Mouse (Mus musculus) MEL (cell line): ENCODE measurements around the gene Inpp5d. TPM values are rescaled to one million over a fixed set of nuclear protein-coding genes. Genes with fewer than 3 reads are reported as not detected.

Source experiments
- DNase-seq: peaks from one replicate; pipeline ENCODE4 v3.0.0; 2011; ENCODE audit warnings: low read depth, low spot score
- H3K27ac ChIP-seq: 2 replicates; pipeline ENCODE4 v1.5.1; 2012; ENCODE audit warnings: low read depth, mild to moderate bottlenecking, control low read depth, low read length, moderate library complexity; ENCODE audit not compliant: control insufficient read depth
- H3K27me3 ChIP-seq, 2 experiments: fragments of 150-350 bp in 1 of 2; sonication (generic) in 1 of 2; 2 replicates each; pipeline ENCODE4 v1.6.1; 2012; ENCODE audit warnings: low read length in 2 of 2, mild to moderate bottlenecking in 2 of 2, improper control_type of control experiment in 1 of 2, moderate library complexity in 1 of 2; ENCODE audit not compliant: insufficient read depth in 2 of 2, control insufficient read depth in 1 of 2
- H3K36me3 ChIP-seq, 2 experiments: 2 replicates each; pipeline ENCODE4 v1.6.1; 2012 to 2014; ENCODE audit warnings: low read length in 2 of 2, improper control_type of control experiment in 1 of 2, inconsistent platforms in 1 of 2, mild to moderate bottlenecking in 1 of 2; ENCODE audit not compliant: insufficient read depth in 2 of 2, control insufficient read depth in 1 of 2
- H3K4me1 ChIP-seq, 2 experiments: fragments of 150-350 bp in 1 of 2; sonication (generic) in 1 of 2; 2 replicates each; pipeline ENCODE4 v1.6.1; 2012; ENCODE audit warnings: low read length in 2 of 2, improper control_type of control experiment in 1 of 2, mild to moderate bottlenecking in 1 of 2; ENCODE audit not compliant: insufficient read depth in 2 of 2, control insufficient read depth in 1 of 2
- H3K4me3 ChIP-seq, 2 experiments: fragments of 150-350 bp in 1 of 2; sonication (generic) in 1 of 2; 2 replicates each; pipeline ENCODE4 v1.5.1; 2012; ENCODE audit warnings: low read depth in 2 of 2, low read length in 2 of 2, mild to moderate bottlenecking in 2 of 2, moderate library complexity in 2 of 2, control low read depth in 1 of 2, improper control_type of control experiment in 1 of 2; ENCODE audit not compliant: control insufficient read depth in 1 of 2, insufficient read depth in 1 of 2
- H3K79me2 ChIP-seq: 2 replicates; pipeline ENCODE4 v1.6.1; 2012; ENCODE audit warnings: mild to moderate bottlenecking, low read length, moderate library complexity; ENCODE audit not compliant: control insufficient read depth, poor library complexity, insufficient read depth
- H3K9ac ChIP-seq: 2 replicates; pipeline ENCODE4 v1.6.1; 2012; ENCODE audit warnings: low read depth, mild to moderate bottlenecking, control low read depth, low read length, moderate library complexity; ENCODE audit not compliant: control insufficient read depth, poor library complexity, severe bottlenecking
- H3K9me3 ChIP-seq: fragments of 150-350 bp; sonication (generic); replicated peaks from 2 replicates; pipeline ENCODE4 v1.6.1; 2012; ENCODE audit warnings: mild to moderate bottlenecking, low read length, improper control_type of control experiment, moderate library complexity; ENCODE audit not compliant: insufficient read depth
- BHLHE40 ChIP-seq: IDR thresholded peaks from 2 replicates; pipeline ENCODE4 v1.6.1; 2012; ENCODE audit warnings: low read depth, mild to moderate bottlenecking, inconsistent platforms, low read length, improper control_type of control experiment, borderline replicate concordance
- CTCF ChIP-seq, 3 experiments: IDR thresholded peaks in 2 of 3; conservative IDR thresholded peaks in 1 of 3; 2 replicates each; pipeline ENCODE4 v1.5.1; 2011 to 2012; ENCODE audit warnings: low read length in 3 of 3, low read depth in 2 of 3, mild to moderate bottlenecking in 2 of 3, improper control_type of control experiment in 1 of 3, inconsistent platforms in 1 of 3, mixed read lengths in 1 of 3, moderate library complexity in 1 of 3; ENCODE audit not compliant: control insufficient read depth in 1 of 3, insufficient read depth in 1 of 3, poor library complexity in 1 of 3, severe bottlenecking in 1 of 3
- EP300 ChIP-seq, 2 experiments: IDR thresholded peaks; 2 replicates each; pipeline ENCODE4 v1.6.1; 2011; ENCODE audit warnings: improper control_type of control experiment in 2 of 2, low read length in 2 of 2, low read depth in 1 of 2, mild to moderate bottlenecking in 1 of 2
- ETS1 ChIP-seq: IDR thresholded peaks from 2 replicates; pipeline ENCODE4 v1.6.1; 2012; ENCODE audit warnings: low read depth, mild to moderate bottlenecking, inconsistent platforms, low read length, improper control_type of control experiment, moderate library complexity
- GATA1 ChIP-seq: IDR thresholded peaks from 2 replicates; pipeline ENCODE4 v1.6.1; 2011; ENCODE audit warnings: low read depth, low read length, improper control_type of control experiment
- HCFC1 ChIP-seq: IDR thresholded peaks from 2 replicates; pipeline ENCODE4 v1.6.1; 2012; ENCODE audit warnings: low read depth, mild to moderate bottlenecking, inconsistent platforms, low read length, improper control_type of control experiment, moderate library complexity
- JUND ChIP-seq: IDR thresholded peaks from 2 replicates; pipeline ENCODE4 v1.6.1; 2011; ENCODE audit warnings: low read depth, mild to moderate bottlenecking, improper control_type of control experiment, low read length
- KAT2A ChIP-seq: conservative IDR thresholded peaks from 2 replicates; pipeline ENCODE4 v1.6.1; 2012; ENCODE audit warnings: low read depth, low read length, improper control_type of control experiment, inconsistent platforms
- MAFK ChIP-seq: IDR thresholded peaks from 2 replicates; pipeline ENCODE4 v1.6.1; 2011; ENCODE audit warnings: low read depth, mild to moderate bottlenecking, low read length, improper control_type of control experiment, borderline replicate concordance
- MAZ ChIP-seq: IDR thresholded peaks from 2 replicates; pipeline ENCODE4 v1.6.1; 2012; ENCODE audit warnings: low read depth, mild to moderate bottlenecking, inconsistent platforms, low read length, improper control_type of control experiment
- MYC ChIP-seq: IDR thresholded peaks from 2 replicates; pipeline ENCODE4 v1.6.1; 2011; ENCODE audit warnings: low read depth, mild to moderate bottlenecking, low read length, improper control_type of control experiment, moderate library complexity
- NRF1 ChIP-seq: IDR thresholded peaks from 2 replicates; pipeline ENCODE4 v1.6.1; 2014; ENCODE audit warnings: low read depth, mild to moderate bottlenecking, inconsistent platforms, low read length, improper control_type of control experiment, moderate library complexity; ENCODE audit not compliant: poor library complexity, insufficient read depth, severe bottlenecking
- POLR2A ChIP-seq, 2 experiments: IDR thresholded peaks; 2 replicates each; pipeline ENCODE4 v1.6.1; 2011 to 2012; ENCODE audit warnings: low read length in 2 of 2, mild to moderate bottlenecking in 2 of 2, control low read depth in 1 of 2, improper control_type of control experiment in 1 of 2, low read depth in 1 of 2, moderate library complexity in 1 of 2; ENCODE audit not compliant: control insufficient read depth in 1 of 2, insufficient read depth in 1 of 2, poor library complexity in 1 of 2
- POLR2AphosphoS2 ChIP-seq: IDR thresholded peaks from 2 replicates; pipeline ENCODE4 v1.6.1; 2011; ENCODE audit warnings: low read length, improper control_type of control experiment
- POLR2AphosphoS5 ChIP-seq: IDR thresholded peaks from 2 replicates; pipeline ENCODE4 v1.6.1; 2012; ENCODE audit warnings: low read depth, borderline replicate concordance, mild to moderate bottlenecking, inconsistent platforms, low read length, moderate library complexity, mixed read lengths
- RAD21 ChIP-seq: IDR thresholded peaks from 2 replicates; pipeline ENCODE4 v1.6.1; 2011; ENCODE audit warnings: mild to moderate bottlenecking, low read depth, low read length, improper control_type of control experiment
- SMC3 ChIP-seq: IDR thresholded peaks from 2 replicates; pipeline ENCODE4 v1.6.1; 2011; ENCODE audit warnings: low read depth, low read length, improper control_type of control experiment
- TAL1 ChIP-seq: IDR thresholded peaks from 2 replicates; pipeline ENCODE4 v1.6.1; 2012; ENCODE audit warnings: mild to moderate bottlenecking, inconsistent platforms, low read length, moderate library complexity, mixed read lengths
- TCF12 ChIP-seq: IDR thresholded peaks from 2 replicates; pipeline ENCODE4 v1.6.1; 2014; ENCODE audit warnings: low read depth, mild to moderate bottlenecking, inconsistent platforms, low read length, improper control_type of control experiment, moderate library complexity
- ZMIZ1 ChIP-seq: IDR thresholded peaks from 2 replicates; pipeline ENCODE4 v1.6.1; 2012; ENCODE audit warnings: low read depth, mild to moderate bottlenecking, inconsistent platforms, low read length, improper control_type of control experiment, moderate library complexity
- ZNF384 ChIP-seq: IDR thresholded peaks from 2 replicates; pipeline ENCODE4 v1.6.1; 2012; ENCODE audit warnings: low read depth, mild to moderate bottlenecking, inconsistent platforms, low read length, improper control_type of control experiment
- polyA plus RNA-seq, 2 experiments: library from polyadenylated mRNA; stranded (reverse) in 1 of 2; unstranded in 1 of 2; fragments of >175 nt in 1 of 2; fragments of >200 nt in 1 of 2; gene quantifications; 2 replicates each; pipeline versions ENCODE4 v1.2.1 to v1.2.4; 2012; ENCODE audit warnings: low replicate concordance in 2 of 2, low read depth in 1 of 2; ENCODE audit not compliant: insufficient read length in 2 of 2, insufficient read depth in 1 of 2, missing spikeins in 1 of 2
- total RNA-seq: library from RNA; depleted of rRNA; stranded (reverse); fragments of 300-350 nt; gene quantifications from 2 replicates; pipeline ENCODE4 v1.2.3, GENCODE M21; 2012

The Inpp5d gene
- total and polyA plus RNA-seq, 3 experiments: 69.4 to 71.3 TPM; not detected in 1

- TF ChIP-seq ETS1 (peak; percentile 84), TCF12 (peak; percentile 61; the same call in 1 of the 2 replicates), ZMIZ1 (no peak; the same call in 1 of the 2 replicates), RAD21 (peak; percentile 61), CTCF (IDR thresholded peaks at IDR 0.05 in 2 of 3, conservative IDR thresholded peaks at IDR 0.05 in 1 of 3; ENCODE audit: control insufficient read depth in 1 of 3, insufficient read depth in 1 of 3, low read depth in 2 of 3, low read length in 3 of 3, poor library complexity in 1 of 3, severe bottlenecking in 1 of 3) (peak in 2 of 3 experiments; percentile 55 to 65; a peak in 4 of 6 replicates), EP300 (IDR thresholded peaks at IDR 0.05; ENCODE audit: low read depth in 1 of 2, low read length in 2 of 2) (peak; percentile 54 to 70; a peak in 3 of 4 replicates), JUND (no peak), SMC3 (peak; percentile 52)
Observed at GRCm38 (mm10) chr1:87755641-87756470, 135.7 kb downstream of the Inpp5d start, which contains the start of gene Atg16l1 (continued).

GRCm38 (mm10) chr1:87763821-87764220, 143.7 kb downstream of the Inpp5d start:
- Histone ChIP-seq H3K9me3 (no peaks in the 10 kb centered on the region), H3K4me1 (peaks cover 18% of the 10 kb centered on the region in 2 experiments), H3K27me3 (no peaks in the 10 kb centered on the region), H3K79me2 (peaks cover 1% of the 10 kb centered on the region), H3K4me3 (no peak overlapping the region), H3K9ac (no peak overlapping the region), H3K27ac (peak overlapping the region; percentile 60), H3K36me3 (peaks cover 23 to 31% of the 10 kb centered on the region in 2 experiments)
- DNase-seq: no peak
- TF ChIP-seq MYC (no peak), MAZ (no peak), TAL1 (peak; percentile 62), NRF1 (no peak), ETS1 (peak; percentile 73), GATA1 (peak; percentile 84), HCFC1 (no peak), POLR2A (IDR thresholded peaks at IDR 0.05; ENCODE audit: control insufficient read depth in 1 of 2, insufficient read depth in 1 of 2, low read depth in 1 of 2, low read length in 2 of 2, poor library complexity in 1 of 2) (no peak), MAFK (no peak), EP300 (IDR thresholded peaks at IDR 0.05; ENCODE audit: low read depth in 1 of 2, low read length in 2 of 2) (peak; percentile 40 to 75; a peak in 3 of 4 replicates), BHLHE40 (no peak), POLR2AphosphoS5 (no peak), KAT2A (no peak), JUND (no peak), POLR2AphosphoS2 (no peak), ZNF384 (no peak), TCF12 (peak; percentile 84)
